Mouse (Mus musculus) stomach, embryonic 15.5 days (tissue): Measurements from ENCODE around the gene Trpm7. TPM values are rescaled to one million over a fixed set of nuclear protein-coding genes. Genes with fewer than 3 reads are reported as not detected.

Experiments used
- ATAC-seq: fragments of 200-750 bp; cut with Nextera tagmentation; 2 replicates; pipeline ENCODE4 v1.8.0; 2017; ENCODE audit warnings: low read depth, moderate number of reproducible peaks, moderate TSS enrichment; ENCODE audit not compliant: insufficient read depth, low FRiP score
- H3K27ac ChIP-seq: fragments of 300-500 bp; sonication (generic); 2 replicates; pipeline ENCODE4 v1.5.1; 2015; ENCODE audit warnings: mild to moderate bottlenecking, inconsistent platforms
- H3K27me3 ChIP-seq: fragments of 300-500 bp; sonication (generic); replicated peaks from 2 replicates; pipeline ENCODE4 v1.6.1; 2015; ENCODE audit warnings: inconsistent platforms
- H3K36me3 ChIP-seq: fragments of 300-500 bp; sonication (generic); 2 replicates; pipeline ENCODE4 v1.6.1; 2015; ENCODE audit warnings: inconsistent platforms
- H3K4me1 ChIP-seq: fragments of 300-500 bp; sonication (generic); 2 replicates; pipeline ENCODE4 v1.6.1; 2015; ENCODE audit warnings: inconsistent platforms
- H3K4me2 ChIP-seq: fragments of 300-500 bp; sonication (generic); 2 replicates; pipeline ENCODE4 v1.6.1; 2015; ENCODE audit warnings: mild to moderate bottlenecking, inconsistent platforms
- H3K4me3 ChIP-seq: fragments of 300-500 bp; sonication (generic); replicated peaks from 2 replicates; pipeline ENCODE4 v1.5.1; 2015; ENCODE audit warnings: inconsistent platforms
- H3K9ac ChIP-seq: fragments of 300-500 bp; sonication (generic); 2 replicates; pipeline ENCODE4 v1.6.1; 2015; ENCODE audit warnings: inconsistent platforms
- H3K9me3 ChIP-seq: fragments of 300-500 bp; sonication (generic); 2 replicates; pipeline ENCODE4 v1.6.1; 2016; ENCODE audit warnings: inconsistent platforms
- WGBS: fragments of 180-500 bp; shearing (Covaris S2); methylation state at CpG from one replicate; pipeline ENCODE4 v1.1.7; 2015; 5-methylcytosine and 5-hydroxymethylcytosine counted together
- polyA plus RNA-seq: library from polyadenylated mRNA; unstranded; fragments of >200 nt; fragmentation: Nextera tagmentation; extraction: Ambion mirVana; gene quantifications from 2 replicates; pipeline ENCODE4 v1.2.1, GENCODE M21; 2015

Gene Trpm7
- polyA plus RNA-seq, 1 experiment from 2014 or later = 48.2 TPM

GRCm38 (mm10) chr2:126801980-126802379, 74.0 kb downstream of the Trpm7 start:
- Histone ChIP-seq H3K4me1 (no peaks in the 10 kb centered on the region), H3K9me3 (no peaks in the 10 kb centered on the region), H3K36me3 (peaks cover 3% of the 10 kb centered on the region; the same call in 1 of the 2 replicates), H3K27ac (no peak overlapping the region), H3K4me2 (no peak overlapping the region), H3K4me3 (no peak overlapping the region), H3K27me3 (no peaks in the 10 kb centered on the region), H3K9ac (no peak overlapping the region)
- WGBS = 89% methylated on average over 3 of the region's 3 CpGs
- no peak for ATAC-seq

- no peaks in the 10 kb centered on the region for H3K4me1 ChIP-seq
- 72% methylated on average over 5 of the region's 5 CpGs for WGBS
- peaks cover 18% of the 10 kb centered on the region; the same call in 1 of the 2 replicates for H3K36me3 ChIP-seq
- H3K27me3 ChIP-seq = no peaks in the 10 kb centered on the region
- no peak overlapping the region for H3K27ac ChIP-seq
- no peak overlapping the region for H3K4me3 ChIP-seq
- ATAC-seq = no peak
- no peak overlapping the region for H3K4me2 ChIP-seq
- no peaks in the 10 kb centered on the region for H3K9me3 ChIP-seq
- no peak overlapping the region for H3K9ac ChIP-seq
These were observed 77.6 kb downstream of the Trpm7 start for GRCm38 (mm10) chr2:126798455-126798854.

- ATAC-seq = no peak
- Histone ChIP-seq H3K27ac (no peak overlapping the region), H3K4me1 (no peaks in the 10 kb centered on the region), H3K9ac (no peak overlapping the region), H3K9me3 (no peaks in the 10 kb centered on the region), H3K4me2 (no peak overlapping the region), H3K4me3 (no peak overlapping the region), H3K36me3 (peaks cover 29% of the 10 kb centered on the region), H3K27me3 (no peaks in the 10 kb centered on the region)
- 79% methylated on average over 3 of the region's 3 CpGs for WGBS
These were observed 80.3 kb downstream of the Trpm7 start for GRCm38 (mm10) chr2:126795708-126796107.

- H3K4me2 ChIP-seq = no peak overlapping the region
- peaks cover 30% of the 10 kb centered on the region for H3K36me3 ChIP-seq
- H3K4me1 ChIP-seq = no peaks in the 10 kb centered on the region; the same call in 1 of the 2 replicates
- ATAC-seq = no peak
- no peaks in the 10 kb centered on the region for H3K27me3 ChIP-seq
- no peak overlapping the region for H3K9ac ChIP-seq
- WGBS = 73% methylated on average over 5 of the region's 5 CpGs
- no peaks in the 10 kb centered on the region for H3K9me3 ChIP-seq
- H3K4me3 ChIP-seq = no peak overlapping the region
- no peak overlapping the region for H3K27ac ChIP-seq
These were observed 83.4 kb downstream of the Trpm7 start for GRCm38 (mm10) chr2:126792611-126793010.

GRCm38 (mm10) chr2:126787721-126788342, 88.2 kb downstream of the Trpm7 start:
- Histone ChIP-seq H3K9ac (no peak overlapping the region), H3K36me3 (peaks cover 13% of the 10 kb centered on the region), H3K27me3 (no peaks in the 10 kb centered on the region), H3K4me1 (no peaks in the 10 kb centered on the region; the same call in 1 of the 2 replicates), H3K4me3 (no peak overlapping the region), H3K27ac (peak overlapping the region; percentile 17), H3K4me2 (no peak overlapping the region), H3K9me3 (no peaks in the 10 kb centered on the region)
- WGBS = 25% methylated on average over 9 of the region's 9 CpGs
- ATAC-seq = peak; percentile 60

- no peaks in the 10 kb centered on the region for H3K36me3 ChIP-seq
- H3K27ac ChIP-seq = no peak within 1 kb of the TSS
- no peak for ATAC-seq
- H3K4me2 ChIP-seq = no peak within 1 kb of the TSS
- WGBS = 60% methylated on average over 4 of the region's 4 CpGs
- H3K27me3 ChIP-seq = no peaks in the 10 kb centered on the region
- no peak within 1 kb of the TSS for H3K9ac ChIP-seq
- no peaks in the 10 kb centered on the region for H3K9me3 ChIP-seq
- no peak within 1 kb of the TSS for H3K4me3 ChIP-seq
- no peaks in the 10 kb centered on the region; the same call in 1 of the 2 replicates for H3K4me1 ChIP-seq
These were observed 92.7 kb downstream of the Trpm7 start, which contains the start of gene Usp50 for GRCm38 (mm10) chr2:126783370-126783769. TSS of gene Usp50 (minus strand) at chr2:126783470.

- WGBS = 70% methylated on average over 3 of the region's 3 CpGs
- ATAC-seq = no peak
- Histone ChIP-seq H3K27me3 (no peaks in the 10 kb centered on the region), H3K9me3 (no peaks in the 10 kb centered on the region), H3K4me3 (no peak overlapping the region), H3K9ac (no peak overlapping the region), H3K27ac (no peak overlapping the region), H3K36me3 (no peaks in the 10 kb centered on the region), H3K4me2 (no peak overlapping the region), H3K4me1 (no peaks in the 10 kb centered on the region)
These were observed 93.6 kb downstream of the Trpm7 start for GRCm38 (mm10) chr2:126782433-126782832.

GRCm38 (mm10) chr2:126781478-126781877, 94.6 kb downstream of the Trpm7 start:
- Histone ChIP-seq H3K4me3 (no peak overlapping the region), H3K9me3 (no peaks in the 10 kb centered on the region), H3K27ac (no peak overlapping the region), H3K27me3 (no peaks in the 10 kb centered on the region), H3K36me3 (no peaks in the 10 kb centered on the region), H3K4me2 (no peak overlapping the region), H3K9ac (no peak overlapping the region), H3K4me1 (no peaks in the 10 kb centered on the region)
- no peak for ATAC-seq
- 88% methylated on average over 1 of the region's 1 CpGs for WGBS

- Histone ChIP-seq H3K36me3 (no peaks in the 10 kb centered on the region), H3K27me3 (no peaks in the 10 kb centered on the region), H3K9ac (no peak overlapping the region), H3K9me3 (no peaks in the 10 kb centered on the region), H3K27ac (no peak overlapping the region), H3K4me1 (no peaks in the 10 kb centered on the region), H3K4me2 (no peak overlapping the region), H3K4me3 (no peak overlapping the region)
- 86% methylated on average over 10 of the region's 10 CpGs for WGBS
- no peak for ATAC-seq
These were observed 95.7 kb downstream of the Trpm7 start for GRCm38 (mm10) chr2:126780286-126780685.

GRCm38 (mm10) chr2:126778806-126779205, 97.2 kb downstream of the Trpm7 start:
- Histone ChIP-seq H3K9me3 (no peaks in the 10 kb centered on the region), H3K4me1 (no peaks in the 10 kb centered on the region), H3K9ac (no peak overlapping the region), H3K4me2 (no peak overlapping the region), H3K27me3 (no peaks in the 10 kb centered on the region), H3K27ac (no peak overlapping the region), H3K4me3 (no peak overlapping the region), H3K36me3 (no peaks in the 10 kb centered on the region)
- ATAC-seq = no peak
- WGBS = 77% methylated on average over 4 of the region's 4 CpGs

GRCm38 (mm10) chr2:126776416-126776815, 99.6 kb downstream of the Trpm7 start:
- no peaks in the 10 kb centered on the region for H3K9me3 ChIP-seq
- no peak for ATAC-seq
- H3K27ac ChIP-seq = no peak overlapping the region
- H3K4me1 ChIP-seq = no peaks in the 10 kb centered on the region
- no peak overlapping the region for H3K9ac ChIP-seq
- H3K27me3 ChIP-seq = no peaks in the 10 kb centered on the region
- H3K36me3 ChIP-seq = no peaks in the 10 kb centered on the region
- no peak overlapping the region for H3K4me2 ChIP-seq
- 37% methylated on average over 1 of the region's 1 CpGs for WGBS
- H3K4me3 ChIP-seq = no peak overlapping the region

GRCm38 (mm10) chr2:126775951-126776350, 100.1 kb downstream of the Trpm7 start:
- Histone ChIP-seq H3K4me3 (no peak overlapping the region), H3K4me1 (no peaks in the 10 kb centered on the region), H3K27ac (no peak overlapping the region), H3K9me3 (no peaks in the 10 kb centered on the region), H3K4me2 (no peak overlapping the region), H3K36me3 (no peaks in the 10 kb centered on the region), H3K27me3 (no peaks in the 10 kb centered on the region), H3K9ac (no peak overlapping the region)
- WGBS = 73% methylated on average over 4 of the region's 4 CpGs
- no peak for ATAC-seq

GRCm38 (mm10) chr2:126772217-126772616, 103.8 kb downstream of the Trpm7 start:
- WGBS = 88% methylated on average over 5 of the region's 5 CpGs
- H3K9me3 ChIP-seq = no peaks in the 10 kb centered on the region
- no peak for ATAC-seq
- H3K27ac ChIP-seq = no peak overlapping the region
- H3K9ac ChIP-seq = no peak overlapping the region
- H3K4me3 ChIP-seq = no peak overlapping the region
- no peaks in the 10 kb centered on the region for H3K36me3 ChIP-seq
- no peaks in the 10 kb centered on the region for H3K27me3 ChIP-seq
- H3K4me2 ChIP-seq = no peak overlapping the region
- H3K4me1 ChIP-seq = no peaks in the 10 kb centered on the region
